Mouse (Mus musculus) cerebral cortex, adult 2 months (tissue): ENCODE results near the gene Atp6v1g2.

Experiments
- WGBS: fragments of 180-500 bp; shearing (Covaris S2); methylation state at CpG from one replicate; pipeline ENCODE4 v1.1.7; 2018; 5-methylcytosine and 5-hydroxymethylcytosine counted together

The Atp6v1g2 gene

DNA sequence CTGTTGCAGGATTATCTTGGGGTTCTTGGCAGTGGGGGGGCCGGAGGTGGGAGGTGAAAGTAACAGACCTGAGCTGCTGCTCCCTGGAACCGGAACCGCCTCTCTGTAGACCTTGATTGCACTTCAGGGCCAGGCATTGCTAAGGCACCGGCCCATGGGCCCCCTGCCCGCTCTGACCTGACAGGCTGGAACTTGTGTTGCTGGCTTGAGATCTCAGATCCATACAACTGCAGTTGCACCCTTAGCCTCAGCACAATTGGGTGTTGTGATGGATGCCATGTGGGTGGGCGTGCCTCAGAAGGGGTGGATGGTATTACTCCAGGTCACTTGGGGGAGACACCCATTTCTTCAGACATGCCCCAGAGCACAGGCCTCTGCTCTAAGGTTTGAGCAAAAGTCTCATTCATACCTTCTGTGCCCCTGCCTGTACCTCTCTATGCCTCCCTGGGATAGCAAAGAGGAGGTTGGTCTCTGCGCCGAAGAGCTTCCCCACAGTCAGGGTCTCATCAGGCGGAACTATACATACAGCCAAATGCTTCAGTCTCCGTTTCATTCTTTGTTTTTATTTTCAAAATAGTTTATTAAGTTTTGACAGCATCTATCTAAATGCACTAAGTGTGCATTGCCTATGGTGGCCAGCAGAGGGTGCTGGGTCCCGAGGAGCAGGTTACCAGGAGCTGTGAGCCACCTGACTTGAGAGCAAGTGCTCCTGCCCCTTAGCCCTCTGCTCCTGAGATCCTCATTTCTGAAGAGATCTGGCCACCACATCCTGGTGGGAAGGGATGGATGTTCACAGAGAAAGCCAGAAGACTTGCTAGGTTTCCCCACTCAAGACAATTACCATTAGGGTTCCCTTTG, 21.0 kb downstream of the Atp6v1g2 start:
- 59% methylated on average over 11 of the region's 11 CpGs for WGBS

DNA sequence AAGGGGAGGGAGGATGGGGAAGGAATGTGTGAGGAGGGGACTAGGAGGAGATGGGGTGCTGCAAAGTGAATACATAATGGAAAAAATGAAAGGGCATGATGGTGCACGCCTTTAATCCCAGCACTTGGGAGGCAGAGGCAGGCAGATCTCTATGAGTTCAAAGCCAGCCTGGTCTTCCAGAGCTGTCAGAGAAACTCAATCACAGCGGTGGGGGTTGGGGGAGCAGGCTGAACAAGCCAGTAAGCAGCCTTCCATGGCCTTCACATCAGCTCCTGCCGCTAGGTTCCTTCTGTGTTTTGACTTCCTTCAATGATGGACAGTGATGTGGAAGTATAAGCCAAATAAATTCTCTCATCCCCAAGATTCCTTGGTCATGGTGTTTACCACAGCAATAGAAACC, 21.8 kb downstream of the Atp6v1g2 start:
- WGBS: 78% methylated on average over 3 of the region's 3 CpGs

DNA sequence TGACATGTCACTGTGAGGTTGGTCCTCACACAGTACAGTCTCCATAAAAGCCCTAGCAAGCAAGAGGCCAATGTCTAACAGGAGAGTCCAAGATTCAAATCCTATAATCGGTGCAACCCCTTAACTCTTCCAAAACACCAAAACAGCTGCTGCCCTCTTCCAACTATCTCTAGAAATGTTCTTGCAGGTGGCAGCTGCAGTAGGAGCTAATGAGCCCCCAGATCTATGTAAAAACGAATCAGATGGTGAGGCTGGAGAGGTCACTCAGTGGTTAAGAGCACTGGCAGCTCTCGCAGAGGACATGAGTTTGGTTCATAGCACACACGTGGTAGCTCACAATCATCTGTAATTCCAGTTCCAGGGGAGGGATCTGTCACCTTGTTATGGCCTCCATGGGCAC, 22.2 kb downstream of the Atp6v1g2 start:
- WGBS: 67% methylated on average over 4 of the region's 4 CpGs

DNA sequence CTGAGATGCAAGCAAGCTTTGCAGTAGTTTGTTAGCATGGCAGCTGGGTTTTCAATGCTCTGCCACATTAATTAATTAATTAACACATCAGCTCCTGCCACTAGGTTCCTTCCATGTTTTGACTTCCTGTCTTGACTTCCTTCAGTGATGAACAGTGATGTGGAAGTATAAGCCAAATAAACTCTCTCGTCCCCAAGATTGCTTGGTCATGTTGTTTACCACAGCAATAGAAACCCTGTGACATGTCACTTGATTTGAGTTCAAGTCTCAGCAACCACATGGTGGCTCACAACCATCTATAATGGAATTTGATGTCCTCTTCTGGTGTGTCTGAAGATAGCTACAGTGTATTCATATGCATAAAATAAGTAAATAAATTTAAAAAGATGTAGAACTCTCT, 23.9 kb downstream of the Atp6v1g2 start:
- 51% methylated on average over 1 of the region's 1 CpGs for WGBS

DNA sequence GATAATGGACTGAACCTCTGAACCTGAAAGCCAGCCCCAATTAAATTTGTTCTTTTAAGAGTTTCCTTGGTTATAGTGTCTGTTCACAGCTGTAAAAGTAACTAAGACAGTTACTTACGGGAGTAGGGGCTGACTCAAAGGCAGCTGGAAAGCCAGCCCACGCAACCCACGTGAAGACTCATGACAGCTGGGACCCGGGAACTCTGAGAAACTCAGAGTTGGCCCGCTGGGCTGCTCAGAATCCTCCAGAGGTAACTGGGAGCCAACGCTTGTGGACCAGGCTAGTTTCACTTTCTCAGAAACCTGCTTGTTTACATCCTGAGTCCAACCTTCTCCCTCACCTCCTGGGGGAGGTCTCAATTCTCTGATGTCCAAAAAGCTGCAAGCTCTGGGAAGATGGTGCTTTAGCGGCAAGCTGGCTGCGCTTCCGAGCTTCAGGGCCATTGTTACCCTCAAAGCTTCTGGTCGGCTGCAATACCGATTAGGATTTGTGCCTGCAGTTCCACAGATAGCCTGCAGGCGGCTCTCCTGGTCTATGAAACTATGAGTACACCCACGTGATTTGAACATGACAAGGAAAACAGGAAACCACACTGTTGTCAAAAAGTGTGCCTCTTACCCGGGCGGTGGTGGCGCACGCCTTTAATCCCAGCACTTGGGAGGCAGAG, 24.5 kb downstream of the Atp6v1g2 start:
- 6% methylated on average over 17 of the region's 17 CpGs for WGBS

DNA sequence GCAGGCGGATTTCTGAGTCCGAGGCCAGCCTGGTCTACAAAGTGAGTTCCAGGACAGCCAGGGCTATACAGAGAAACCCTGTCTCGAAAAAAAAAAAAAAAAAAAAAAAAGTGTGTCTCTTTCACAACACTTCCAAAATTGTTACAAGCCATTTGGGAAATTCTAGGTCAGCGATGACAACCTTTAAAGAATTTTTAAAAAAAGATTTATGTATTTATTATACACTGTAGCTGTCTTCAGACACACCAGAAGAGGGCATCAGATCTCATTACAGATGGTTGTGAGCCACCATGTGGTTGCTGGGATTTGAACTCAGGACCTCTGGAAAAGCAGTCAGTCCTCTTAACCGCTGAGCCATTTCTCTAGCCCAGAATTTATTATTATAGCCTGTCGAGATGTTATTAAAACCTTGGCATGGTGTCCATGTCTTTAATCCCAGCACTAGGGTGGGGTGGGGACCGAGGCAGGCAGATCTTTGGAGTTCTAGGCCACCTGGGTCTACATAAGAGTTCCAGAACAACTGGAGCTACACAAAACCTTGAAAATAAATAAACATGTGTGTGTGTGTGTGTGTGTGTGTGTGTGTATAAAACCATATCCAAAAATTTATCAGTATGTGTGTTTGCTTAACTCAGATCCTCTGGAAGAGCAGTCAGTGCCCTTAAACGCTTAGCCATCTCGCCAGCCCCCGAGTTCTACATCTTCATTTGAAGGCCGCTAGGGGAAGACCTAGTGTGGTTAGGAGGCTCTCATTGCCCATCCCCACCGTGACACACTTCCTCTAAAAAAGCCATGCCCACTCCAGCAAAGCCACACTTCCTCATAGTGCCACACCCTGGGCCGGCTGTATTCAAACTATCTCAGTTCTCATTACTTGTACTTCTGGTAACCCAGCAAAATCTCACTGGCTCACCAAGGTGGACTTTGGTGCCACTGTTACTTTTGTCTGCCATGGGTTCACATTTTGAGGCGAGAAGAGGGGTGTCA, 25.3 kb downstream of the Atp6v1g2 start:
- WGBS: 65% methylated on average over 14 of the region's 14 CpGs

DNA sequence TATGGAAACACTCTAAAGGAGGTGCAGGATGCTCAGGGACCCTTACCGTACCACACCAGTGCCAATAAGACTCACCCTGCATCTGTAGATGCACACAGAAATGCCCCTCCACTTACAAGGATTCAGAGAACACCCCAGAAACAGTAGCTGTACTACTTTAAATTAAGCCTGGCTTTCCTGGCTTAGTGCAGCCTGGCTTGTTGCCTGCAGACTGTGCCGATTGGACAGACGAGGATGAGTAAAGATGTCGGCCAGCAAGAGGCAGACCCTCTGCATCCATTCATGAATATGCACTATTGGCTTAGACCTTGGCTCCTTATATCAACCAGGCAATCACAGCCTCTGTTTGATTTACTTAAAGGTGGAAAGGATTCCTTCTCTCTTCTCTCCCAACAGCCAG, 26.2 kb downstream of the Atp6v1g2 start:
- 49% methylated on average over 4 of the region's 4 CpGs for WGBS

DNA sequence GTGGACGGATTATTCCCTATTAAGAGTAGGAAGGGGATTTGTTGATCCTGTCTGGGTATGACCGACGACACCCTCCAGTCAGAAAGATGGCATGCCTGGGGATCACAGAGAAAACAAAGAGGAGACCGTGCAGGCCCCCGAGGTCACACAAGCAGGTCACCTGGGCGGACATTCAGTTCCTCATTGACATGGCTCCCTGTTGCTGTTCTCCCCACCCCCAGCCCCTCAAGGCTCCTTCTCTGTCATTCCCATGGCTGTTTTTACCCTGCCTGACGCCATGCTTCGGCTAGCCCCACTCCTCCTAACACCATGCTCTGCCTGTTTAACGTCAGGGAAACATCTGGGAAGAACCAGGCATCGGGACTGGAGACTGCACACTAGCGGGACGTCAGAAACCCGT, 28.2 kb downstream of the Atp6v1g2 start:
- WGBS: 91% methylated on average over 13 of the region's 13 CpGs

DNA sequence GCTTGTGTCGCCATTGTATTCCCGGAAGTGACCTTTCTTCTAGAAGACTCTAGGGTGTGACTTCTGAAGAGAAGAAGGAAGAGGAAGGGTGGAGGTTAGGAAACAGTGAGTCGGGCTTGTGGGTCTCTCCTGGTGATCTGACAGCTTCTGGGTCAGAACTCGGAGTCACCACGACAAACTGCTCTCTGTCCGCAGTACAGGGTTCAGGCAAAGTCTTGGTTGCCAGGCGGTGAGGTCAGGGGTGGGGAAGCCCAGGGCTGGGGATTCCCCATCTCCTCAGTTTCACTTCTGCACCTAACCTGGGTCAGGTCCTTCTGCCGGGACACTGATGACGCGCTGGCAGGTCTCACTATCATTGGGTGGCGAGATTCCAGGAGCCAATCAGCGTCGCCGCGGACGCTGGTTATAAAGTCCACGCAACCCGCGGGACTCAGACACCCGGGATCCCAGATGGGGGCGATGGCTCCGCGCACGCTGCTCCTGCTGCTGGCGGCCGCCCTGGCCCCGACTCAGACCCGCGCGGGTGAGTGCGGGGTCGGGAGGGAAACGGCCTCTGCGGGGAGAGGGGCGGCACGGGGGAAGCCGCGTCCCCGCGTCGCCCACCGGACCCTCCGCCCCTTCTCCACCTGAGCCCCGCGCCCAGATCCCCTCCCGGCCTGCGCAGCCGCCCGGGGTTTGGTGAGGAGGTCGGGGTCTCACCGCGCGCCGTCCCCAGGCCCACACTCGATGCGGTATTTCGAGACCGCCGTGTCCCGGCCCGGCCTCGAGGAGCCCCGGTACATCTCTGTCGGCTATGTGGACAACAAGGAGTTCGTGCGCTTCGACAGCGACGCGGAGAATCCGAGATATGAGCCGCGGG, 29.4 kb downstream of the Atp6v1g2 start, which contains the start of gene H2-D1:
TSS of gene H2-D1 (plus strand) at position 67 of the 859 bp plus-strand sequence.
- WGBS: 2% methylated on average over 72 of the region's 73 CpGs

DNA sequence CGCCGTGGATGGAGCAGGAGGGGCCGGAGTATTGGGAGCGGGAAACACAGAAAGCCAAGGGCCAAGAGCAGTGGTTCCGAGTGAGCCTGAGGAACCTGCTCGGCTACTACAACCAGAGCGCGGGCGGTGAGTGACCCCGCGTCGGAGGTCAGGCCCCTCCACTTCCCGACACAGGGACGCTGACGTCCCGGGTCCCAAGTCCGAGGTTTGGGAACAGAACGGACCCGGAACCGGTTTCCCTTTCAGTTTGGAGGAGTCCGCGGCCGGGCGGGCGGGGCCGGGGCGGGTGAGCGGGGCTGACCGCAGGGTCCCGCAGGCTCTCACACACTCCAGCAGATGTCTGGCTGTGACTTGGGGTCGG, 30.0 kb downstream of the Atp6v1g2 start:
- 2% methylated on average over 31 of the region's 31 CpGs for WGBS

DNA sequence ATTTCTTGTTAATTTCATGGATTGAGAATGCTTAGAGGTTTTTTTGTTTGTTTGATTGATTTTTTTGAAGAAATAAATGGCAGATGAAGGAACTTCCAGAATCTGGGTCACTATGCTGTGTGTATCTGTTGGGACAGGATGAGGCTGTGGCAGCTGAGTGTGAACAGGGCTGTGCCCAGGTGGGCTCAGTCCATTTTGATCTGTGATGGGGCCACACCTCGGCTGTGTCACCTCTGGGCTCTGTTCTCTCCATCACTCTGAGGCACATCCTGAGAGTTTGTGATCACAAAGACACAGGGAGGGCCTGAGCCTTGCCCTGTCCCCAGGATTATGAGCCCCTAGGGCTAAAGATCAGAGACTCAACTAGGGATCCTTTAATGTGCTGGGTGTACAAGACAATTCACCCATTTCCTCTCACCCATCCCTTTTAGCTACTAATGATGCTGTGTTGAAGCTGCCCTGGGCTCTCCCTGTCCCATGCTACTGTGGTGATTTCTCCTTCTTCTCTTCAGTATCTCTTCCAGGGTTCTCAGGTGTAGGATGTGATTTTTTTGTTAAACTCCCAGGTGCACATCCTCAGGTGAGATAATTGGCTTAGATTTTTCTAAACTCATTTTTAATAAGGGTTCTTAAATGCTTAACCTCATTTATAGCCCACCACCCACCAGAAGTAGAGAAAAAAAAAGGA, 34.1 kb downstream of the Atp6v1g2 start:
- WGBS: 91% methylated on average over 1 of the region's 1 CpGs

DNA sequence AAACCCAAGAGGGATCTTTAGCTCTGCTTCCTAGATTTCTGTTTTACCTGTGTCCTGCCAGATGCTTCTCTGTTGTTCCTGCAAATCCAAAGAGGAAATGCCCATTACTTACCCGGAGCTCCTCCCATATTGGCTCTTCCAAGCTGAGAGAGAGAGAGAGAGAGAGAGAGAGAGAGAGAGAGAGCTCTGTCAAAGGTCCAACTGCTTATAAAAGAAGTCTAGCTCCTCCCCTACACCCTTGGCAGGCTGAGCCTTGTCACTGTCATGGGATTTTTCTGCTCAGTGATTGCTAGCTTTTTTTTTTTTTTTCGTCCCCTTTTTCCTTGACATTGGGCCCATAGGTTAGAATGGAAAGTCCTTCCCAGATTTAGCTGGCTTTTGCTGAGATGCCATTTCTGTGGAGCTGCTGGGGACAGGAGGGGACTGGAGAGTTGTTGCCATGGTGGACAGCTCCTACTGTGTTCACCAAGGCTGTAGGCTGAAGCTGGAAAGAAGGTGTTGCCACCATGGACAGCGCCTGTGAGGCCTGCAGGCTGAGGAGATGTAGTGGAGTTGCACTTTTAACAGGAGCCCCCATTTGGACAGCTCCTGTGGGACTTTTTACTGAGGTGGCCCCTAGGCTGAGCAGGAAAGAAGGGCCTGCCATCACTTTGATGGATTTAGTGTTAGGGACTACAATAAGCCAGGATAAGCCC, 36.3 kb downstream of the Atp6v1g2 start:
- WGBS: 35% methylated on average over 3 of the region's 3 CpGs

DNA sequence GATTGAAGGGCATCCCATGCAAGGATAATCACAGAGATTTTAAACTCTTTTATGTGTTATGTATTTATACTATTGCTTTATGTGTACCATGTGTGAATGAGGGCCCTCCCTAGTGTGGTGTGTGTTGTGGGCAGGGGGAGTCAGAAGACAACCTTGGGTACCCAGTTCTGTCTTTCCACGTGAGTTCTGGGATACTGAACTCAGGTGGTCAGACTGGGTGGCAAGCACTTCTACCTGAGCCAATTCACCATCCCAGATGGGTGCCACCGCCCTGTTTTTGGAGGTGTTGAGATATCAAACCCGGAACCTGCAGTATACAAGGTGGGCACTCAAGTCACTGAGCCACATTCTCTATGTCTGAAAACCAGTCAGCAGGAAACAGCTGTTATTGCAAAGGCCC, 38.8 kb downstream of the Atp6v1g2 start:
- WGBS: 80% methylated on average over 3 of the region's 3 CpGs

DNA sequence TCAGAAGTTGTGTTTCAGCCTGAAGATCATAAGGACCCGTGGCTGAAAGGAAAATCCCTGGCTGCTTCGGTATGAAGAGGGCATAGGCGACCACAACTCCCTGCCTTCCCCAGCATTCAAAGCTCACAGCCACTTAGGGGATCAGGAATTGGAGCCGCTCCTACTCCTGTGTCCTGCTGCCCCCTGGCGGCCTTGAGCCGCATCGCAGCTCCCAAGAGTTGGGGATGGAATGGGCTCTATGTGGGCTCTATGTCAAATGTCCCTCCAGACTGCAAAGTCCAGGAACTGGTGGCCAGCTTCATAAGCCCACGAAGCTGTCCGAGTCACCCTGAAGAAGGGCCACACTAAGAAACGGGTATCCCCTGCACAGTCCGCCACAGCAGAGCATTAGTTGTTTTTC, 41.3 kb downstream of the Atp6v1g2 start:
- WGBS: 9% methylated on average over 11 of the region's 11 CpGs

DNA sequence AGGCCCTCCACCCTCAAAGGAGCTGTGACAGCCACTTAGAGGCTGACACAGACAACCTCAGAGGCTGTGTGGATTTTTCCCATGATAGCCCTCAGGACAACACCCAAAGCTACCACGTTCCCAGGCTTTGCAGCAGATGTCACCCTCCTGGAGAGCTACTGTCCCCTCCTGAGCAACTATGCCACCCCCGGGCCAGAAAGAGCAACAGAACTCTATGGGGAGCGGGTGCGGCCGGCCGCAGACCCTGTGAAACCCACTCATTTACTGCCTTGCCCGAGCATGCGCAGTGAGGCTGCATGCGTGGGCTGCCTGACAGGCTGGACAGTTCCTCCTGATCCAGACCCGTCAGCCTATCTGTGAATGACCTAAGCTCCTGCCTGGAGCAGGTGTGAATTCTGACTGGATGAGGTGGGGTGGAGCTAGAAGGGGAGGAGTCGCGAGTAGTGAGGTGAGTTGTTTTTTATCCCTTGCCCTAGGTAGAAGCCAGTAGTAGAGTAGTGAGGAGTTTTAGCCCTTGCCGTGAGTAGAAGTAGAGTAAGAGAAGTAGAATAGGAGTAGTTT, 42.9 kb downstream of the Atp6v1g2 start:
- 37% methylated on average over 13 of the region's 13 CpGs for WGBS

DNA sequence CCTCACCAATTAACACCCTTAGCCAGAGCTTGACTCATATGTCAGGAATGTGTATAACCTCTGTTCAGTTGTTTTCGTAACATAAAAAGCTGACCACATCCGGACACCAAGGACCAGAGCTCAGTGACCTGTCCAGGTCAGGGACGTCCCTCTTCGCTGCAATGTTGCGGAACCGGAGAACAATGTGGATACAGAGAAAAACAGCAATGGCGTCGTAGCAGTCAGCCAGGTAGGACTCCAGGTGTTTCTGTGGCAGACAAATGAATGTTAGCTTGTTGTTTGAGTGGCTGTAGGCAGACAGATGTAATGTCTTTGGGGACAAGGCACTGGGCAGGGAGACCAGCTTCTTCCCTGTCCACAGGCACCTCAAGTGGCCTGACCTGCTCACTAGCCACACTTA, 44.6 kb downstream of the Atp6v1g2 start:
- 89% methylated on average over 8 of the region's 8 CpGs for WGBS

DNA sequence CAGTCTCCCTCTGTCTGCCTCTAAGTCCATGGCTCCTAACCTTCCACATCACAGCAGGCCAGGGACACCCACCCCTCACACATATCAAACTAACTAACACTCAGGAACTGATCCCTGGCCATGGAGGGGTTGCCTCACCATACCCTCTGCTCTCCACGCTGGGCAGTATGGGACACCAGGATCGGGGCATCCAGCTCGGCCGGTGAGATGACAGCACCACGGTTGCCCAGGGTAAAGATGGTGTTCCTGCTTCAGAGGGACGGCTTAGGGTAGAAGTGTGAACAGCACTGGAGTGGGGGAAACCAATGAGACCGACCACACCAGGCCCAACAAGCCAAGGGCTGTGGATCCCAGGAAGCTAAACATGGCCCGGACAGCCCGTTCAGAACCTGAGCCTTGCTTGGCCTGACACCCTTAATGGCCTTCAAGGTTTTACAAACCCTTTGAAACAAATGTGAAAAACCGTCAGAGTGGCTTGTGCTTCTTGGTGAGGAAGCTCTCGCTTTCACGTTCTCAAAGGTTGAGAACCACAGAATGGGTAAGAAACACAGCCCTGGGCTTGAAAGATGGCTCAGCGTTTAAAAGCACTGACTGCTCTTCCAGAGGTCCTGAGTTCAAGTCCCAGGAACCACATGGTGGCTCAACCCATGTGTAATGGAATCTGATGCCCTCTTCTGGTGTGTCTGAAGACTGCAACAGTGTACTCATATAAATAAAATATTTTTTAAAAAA, 45.7 kb downstream of the Atp6v1g2 start:
- WGBS: 92% methylated on average over 13 of the region's 13 CpGs

DNA sequence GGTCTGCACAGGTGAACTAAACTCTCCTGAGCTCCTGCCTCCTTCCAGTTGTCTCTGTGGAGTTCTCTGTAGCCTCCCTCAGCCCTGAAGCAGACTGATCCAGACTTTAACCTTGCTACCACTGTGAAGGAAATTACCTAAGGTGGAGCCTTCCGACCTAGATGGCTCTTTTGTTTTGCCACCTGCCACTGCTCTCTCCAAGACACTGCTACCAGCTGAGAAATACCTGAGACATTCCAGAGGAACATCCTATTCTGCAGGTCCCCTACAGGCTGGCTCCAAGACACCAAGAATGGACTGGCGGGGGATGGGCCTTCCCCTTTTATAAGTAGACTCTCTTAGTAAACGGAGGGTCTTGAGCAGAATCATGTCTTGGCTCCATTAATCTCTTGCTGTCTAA, 46.8 kb downstream of the Atp6v1g2 start:
- 80% methylated on average over 3 of the region's 3 CpGs for WGBS
